Mouse (Mus musculus): ENCODE results near the gene Eif2d.
A peak's percentile ranks its signal among the peaks of the same experiment; 100 is the strongest.

Eif2d gene

DNA sequence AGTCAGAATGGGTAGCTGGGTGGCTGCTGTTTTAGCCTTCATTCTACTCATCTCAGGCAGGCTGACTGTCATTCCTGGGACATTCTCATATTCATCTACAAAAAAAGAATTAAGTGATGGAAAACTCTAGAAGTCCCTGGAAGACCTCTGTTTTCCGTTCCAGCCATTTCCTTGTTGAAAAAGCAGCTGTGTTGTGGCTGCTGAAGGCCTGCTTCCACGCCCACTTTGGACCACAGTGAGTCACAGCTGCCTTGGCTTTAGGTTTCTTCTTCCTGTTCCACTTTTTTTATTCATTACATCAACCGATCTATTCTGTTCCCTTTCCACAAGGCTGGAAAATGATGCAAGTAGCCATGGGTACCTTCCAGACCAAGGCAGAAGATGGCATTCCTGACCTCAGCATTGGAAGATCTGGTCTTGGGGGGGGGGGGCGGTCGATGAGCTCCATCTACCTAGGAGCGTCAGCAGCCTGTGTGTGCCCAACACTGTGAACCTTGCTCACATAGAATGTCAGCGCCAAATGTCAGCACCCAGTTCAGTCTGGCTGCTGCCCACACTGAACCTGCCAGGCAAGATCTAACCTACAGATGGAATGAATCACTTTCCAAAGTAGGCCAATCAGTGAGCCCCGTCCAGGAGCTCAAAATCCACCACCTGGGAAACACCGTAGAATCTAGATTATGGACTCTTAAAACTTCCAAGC is 31.4 kb downstream of the Eif2d start:
- DNase-seq: no peak

DNA sequence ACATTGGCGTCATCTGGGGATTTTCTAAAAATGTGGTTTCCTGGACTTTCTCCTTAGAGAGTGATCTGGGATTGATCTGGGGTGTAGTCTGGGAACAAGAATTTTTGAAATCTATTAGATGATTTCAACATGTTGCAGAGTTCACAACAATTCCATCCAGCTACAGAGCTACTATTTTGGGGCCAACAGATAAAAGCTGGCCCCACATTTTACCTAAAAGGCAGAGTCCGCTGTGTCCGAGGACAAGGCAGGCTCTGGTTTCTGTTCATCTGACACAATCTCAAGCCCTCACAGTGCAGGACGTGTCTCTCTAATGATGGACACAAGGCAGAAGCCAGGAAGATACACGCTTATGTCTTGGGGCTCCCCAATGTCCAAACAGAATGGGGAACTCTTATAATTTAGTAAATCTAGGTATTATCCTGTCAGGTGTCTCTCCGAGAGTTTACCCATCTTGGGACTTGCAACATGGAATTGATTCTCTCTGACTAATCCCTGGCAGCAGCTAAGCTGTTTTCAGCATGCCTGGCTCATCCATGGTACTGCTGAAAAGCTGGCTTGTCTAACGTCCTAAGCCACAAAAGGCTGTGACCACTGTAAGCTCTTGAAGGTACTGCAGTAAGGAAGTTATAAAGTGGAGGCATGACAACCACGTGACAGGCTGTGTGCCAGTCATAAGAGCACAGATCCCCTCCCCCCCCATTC is 32.1 kb downstream of the Eif2d start:
- no peak for DNase-seq

DNA sequence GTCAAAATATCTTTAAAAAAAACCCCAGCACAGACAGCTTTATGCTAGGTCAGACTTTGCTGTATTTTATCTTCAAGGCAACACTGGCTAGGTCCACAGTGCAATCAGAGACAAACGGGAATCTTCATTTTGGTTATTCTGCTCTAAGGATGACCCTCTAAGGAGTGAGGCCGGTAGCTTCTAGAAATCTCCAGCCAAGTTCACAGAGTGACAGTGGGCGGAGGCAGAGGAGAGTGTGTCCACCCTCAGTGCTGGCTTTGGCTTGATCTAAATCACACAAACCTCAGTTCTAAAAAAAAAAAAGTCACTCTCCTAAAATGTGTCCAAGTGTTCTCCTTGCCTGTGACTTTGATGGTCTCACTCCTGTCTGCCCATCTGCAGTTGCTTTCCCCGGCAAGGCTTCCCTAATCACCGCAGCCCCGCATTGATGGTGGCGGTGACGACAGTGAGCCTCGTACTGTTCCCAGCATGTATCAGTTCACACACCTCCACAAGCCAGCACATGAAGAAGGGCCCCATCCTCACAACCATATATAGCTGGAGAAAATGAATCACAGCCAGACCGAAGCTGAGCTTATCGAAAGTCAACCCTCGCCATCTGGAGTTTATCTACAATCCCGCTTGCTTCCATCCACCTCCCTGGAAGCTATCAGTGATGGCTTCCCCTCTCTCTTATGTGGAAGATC is 33.0 kb downstream of the Eif2d start:
- DNase-seq: no peak

DNA sequence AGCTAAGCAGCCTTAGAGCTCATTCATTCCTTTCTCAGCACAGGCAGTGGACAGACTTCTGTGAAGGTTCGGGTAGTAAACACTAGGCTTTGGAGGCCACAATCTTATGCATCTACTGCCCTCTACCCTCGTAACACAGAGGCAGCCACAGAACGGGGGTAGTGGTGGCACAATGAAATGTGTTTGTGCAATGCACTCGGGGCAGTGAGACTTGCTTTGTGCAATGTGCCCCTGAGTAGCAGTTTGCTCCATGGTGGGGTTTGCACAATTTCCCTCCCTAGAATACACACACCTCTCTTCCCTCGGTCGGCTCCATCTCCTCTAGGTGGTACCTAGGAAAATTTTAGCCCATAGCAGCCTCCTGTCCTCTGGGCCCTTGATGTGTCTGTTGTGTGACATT is 34.0 kb downstream of the Eif2d start:
- DNase-seq: no peak

DNA sequence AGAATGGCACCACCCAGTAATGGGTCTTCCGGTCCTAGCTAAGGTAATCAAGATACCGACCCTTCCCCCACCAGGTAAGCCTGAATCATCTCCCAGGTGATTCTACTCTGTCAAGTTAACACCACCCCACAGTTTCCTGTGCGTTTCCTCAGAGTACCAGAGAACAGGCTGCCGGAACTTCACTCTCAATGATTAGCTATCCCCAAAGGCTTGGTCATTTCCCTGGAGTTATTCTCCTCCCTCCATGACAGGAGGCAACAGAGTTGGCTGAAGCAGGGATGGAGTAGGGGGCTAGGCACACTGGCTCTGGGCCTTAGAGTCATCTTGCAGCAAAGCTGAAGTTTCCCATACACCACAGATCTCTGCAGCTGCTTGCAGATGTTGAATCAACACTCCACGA is 34.9 kb downstream of the Eif2d start:
- DNase-seq: no peak

DNA sequence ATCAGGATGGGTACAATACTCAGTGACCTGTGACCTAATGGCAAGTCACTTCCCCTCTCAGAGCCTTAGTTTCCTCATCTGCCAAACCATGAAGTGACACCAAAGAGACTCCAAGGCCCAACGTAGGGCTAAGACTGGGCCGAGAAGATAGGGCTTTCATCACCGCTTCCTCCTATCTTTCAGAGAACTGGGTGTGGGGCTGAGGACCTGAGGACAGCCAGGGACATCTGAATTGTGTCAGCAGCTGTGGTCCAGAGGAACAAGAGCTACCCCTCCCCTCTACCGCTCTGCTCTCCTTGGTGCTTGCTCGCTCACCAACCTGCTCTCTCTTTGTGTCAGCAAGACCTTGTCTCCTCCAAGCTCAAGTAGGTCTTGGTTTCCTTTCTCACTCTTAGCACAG is 35.7 kb downstream of the Eif2d start:
- no peak for DNase-seq

DNA sequence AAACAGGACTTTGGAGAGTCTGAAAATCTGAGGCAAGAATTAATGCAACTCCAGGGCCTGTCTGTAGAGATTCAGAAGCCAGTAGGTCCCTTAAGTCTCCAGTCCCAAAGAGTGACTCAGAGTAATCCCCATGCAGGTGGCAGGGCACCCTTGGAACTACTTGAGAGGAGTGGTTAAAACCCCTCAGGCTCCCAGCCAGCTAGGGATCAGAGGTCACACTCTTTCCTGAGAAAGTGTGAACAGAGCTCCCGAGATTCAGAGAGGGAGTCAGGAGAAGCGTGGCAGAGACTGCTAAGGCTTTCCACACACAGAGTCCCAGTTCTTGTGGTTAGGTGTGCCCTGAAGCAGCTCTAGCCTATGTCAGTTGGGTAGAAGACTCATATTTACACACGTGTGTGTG is 40.8 kb downstream of the Eif2d start:
- DNase-seq: peak; percentile 30

DNA sequence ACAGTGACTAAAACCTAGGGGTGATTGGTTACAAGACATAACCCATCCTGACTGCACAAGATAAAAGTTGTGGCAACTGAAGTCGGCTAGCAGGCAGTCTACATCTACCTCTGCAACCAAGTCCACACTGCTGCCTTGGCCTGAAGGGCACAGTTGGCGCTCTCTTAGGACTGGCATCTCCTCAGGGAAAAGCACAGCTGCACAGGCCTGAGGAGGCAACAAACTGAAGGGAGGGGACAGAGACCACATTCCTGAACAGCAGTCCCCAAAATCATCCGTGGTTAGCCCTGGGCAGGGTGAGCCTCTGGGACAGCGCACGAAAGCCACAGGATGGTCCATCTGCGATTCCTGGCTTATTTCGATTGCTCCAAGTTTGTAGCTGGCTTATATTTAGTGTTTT is 42.7 kb downstream of the Eif2d start:
- no peak for DNase-seq

DNA sequence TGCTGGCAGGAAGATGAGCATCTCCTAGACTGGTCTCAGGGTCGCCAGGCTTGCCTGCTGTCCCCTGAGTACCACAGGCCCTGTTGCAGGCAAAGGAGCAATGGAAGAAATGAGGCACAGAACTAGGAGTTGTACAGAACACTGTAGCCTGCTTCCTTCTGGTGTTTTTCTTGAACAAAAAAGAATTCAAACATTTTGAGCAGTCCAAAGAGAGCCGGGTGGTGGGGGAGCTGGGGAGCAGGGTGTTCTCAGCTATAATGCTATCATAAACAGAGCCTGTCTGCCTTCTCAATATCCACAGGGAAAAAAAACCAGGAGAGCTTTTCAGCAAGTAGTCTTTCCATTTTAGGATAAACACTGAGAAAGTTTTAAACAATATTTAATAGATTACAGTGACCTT is 43.1 kb downstream of the Eif2d start:
- DNase-seq: no peak

DNA sequence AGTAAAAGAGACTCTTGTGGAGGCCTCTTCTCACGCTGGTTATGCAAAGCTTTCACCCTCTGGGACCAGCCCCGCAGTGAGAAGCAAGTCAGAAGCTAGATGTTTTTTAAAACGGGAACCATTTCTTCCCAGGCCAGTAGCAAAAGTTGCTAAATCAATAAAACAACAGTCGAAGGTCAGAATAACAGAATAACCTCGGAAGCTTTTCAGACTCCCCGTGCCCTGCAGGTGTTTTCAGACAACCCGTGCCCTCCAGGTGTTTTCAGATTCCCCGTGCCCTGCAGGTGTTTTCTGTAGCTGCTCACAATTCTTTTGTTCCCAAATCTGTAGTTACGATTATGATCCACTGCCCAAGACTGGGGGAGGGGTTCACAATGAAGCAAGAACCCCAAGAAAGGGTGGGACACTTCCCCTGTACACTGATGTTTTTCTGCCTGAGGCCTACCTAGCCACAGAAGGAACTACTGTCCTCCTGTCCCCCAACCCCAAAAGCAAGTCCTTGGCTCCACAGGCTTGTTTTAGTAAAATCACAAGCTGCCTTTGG is 45.5 kb downstream of the Eif2d start:
- DNase-seq: no peak

DNA sequence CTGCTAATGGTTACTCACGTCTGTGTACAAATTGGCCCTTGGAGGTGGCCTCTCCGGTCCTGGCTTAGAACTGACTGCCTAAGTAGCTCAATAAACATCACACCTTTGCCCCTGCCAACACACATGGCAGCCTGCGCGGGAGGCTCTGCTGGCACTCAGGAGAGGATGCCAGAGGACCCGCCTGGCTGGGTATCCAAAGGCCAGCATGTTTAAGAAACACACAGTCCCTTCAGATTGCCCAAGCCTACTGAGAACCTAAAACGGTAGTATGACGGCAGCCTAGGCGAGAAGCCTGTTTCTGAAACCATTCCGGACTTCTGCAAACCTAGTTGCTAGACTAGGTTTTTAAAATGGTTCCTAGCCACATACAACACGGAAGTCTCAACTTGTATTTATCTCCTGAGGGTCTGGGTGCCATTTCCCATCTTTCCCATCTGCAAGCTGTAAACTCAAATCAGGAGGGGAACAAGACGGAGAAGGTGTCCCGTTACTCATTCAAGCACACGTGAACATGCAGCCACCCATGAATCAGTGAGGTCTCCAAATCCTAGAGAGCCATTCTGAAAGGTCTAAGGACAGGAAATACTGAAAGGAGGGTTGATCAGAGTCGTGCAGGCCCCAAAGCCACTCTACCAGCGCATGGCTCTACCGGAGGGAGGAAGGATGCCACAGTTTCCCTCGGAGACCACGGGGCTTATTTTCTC is 46.3 kb downstream of the Eif2d start:
- DNase-seq: peak; percentile 49

DNA sequence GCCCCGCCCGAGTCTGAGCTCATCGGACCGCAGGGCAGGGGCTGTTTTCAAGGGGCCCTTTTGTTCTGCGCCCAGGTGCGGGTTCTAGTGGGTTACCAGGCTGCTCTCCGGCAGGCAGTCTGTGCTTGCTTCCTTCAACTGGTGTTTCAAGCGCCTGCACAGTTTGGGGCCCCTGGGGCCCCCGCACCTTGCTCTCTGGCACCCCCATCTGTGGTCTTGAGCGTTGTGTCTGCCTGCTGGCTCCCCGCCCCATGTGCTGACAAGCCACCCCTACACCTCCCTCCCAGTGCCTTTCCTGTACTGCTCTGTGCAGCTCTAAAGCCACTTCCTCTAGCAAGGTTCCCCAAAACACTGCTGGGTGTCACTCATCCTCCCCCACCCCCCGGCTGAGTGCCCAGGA is 47.0 kb downstream of the Eif2d start:
- peak; percentile 27 for DNase-seq

DNA sequence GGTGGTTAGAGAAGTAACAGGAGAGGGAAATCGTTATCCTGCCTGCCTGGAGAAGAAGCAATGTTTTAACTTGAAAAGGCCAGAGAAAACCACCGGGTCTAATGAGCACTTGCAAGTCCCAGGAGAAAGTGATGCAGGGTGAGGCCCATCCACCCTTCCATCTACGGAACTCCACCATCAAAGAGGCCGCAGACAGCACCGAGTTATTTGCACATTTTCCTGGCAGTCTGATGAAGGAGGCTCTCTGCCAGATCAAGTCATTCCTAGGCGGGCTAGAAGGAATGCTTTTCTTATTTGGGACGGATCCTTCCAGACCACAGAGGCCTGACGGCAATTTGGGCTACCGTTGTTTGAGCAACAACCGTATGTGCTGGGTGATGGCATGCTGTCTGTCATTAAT is 47.6 kb downstream of the Eif2d start:
- DNase-seq: no peak

DNA sequence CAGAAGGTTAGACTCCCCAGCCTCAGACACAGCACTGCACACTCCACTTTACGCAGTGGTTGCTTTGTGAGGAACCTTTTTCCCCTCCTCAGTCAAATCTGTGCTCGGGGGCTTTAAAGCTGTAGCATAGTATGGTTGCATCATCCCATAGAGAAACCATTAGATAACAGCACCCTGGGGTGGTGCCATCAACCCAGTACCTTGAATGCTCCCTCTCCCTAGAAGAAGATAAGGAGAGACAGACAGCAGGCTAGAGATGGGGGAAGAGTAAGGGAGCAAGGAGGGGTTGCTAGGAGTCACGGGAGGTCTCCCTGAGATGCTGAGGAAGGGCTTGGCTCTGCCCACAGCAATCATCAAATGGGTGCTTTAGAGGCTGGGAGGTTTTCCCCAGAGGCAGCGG is 48.4 kb downstream of the Eif2d start:
- no peak for DNase-seq

DNA sequence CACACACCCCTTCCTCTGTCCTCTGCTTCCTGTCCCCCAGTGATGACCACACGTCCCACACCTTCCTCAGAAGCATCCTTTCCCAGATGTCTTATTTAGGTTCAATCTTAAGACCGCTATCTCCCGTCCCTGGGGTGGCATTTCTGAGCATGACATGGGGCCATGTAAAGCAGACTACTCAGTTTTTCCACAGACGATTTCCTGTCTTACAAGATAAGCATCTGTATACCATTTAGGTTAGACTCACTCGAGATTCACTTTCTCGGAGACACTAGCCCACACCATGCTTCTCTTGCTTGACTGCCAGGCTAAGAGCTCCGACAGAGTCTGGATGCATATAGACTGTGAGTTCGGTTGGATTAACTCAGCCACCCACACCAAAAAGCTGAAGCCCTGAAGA is 51.5 kb downstream of the Eif2d start:
- no peak for DNase-seq

DNA sequence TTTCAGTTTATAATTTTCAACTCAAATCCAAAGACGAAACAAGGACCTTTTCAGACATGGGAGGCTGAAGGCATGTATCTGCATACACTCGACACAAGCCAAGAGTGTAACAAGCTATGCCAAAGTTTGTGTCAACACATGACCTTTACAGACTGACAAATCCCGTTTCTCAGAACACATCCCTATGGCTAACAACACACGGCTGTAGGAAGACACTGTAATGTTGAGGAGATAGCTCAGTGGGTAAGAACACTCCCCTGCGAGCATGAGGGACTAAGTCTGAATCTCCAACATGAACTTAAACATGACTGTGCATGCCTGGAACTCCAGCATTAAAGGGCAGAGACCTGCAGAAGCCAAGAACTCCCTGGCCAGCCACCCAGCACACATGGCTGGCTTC is 53.4 kb downstream of the Eif2d start:
- no peak for DNase-seq

DNA sequence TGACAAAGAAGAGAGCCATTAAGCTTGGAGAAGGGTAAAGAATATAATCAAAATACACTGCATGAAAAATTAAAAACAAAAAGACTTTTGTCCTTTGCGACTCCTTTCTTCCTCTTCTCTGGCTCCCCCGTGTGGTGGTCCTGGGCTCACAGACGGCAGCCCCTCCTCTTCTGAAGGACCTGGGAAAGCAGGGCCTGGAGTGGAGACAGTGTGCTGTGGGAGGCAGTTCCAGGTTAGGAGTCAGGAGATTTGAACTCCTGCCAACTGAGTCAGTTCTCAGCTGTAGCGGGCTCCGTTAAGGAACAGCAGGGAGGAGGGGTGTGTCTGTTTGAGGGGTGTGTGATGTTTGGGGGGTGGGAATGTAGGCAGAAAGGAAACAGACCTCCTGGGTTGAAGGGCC is 54.5 kb downstream of the Eif2d start:
- peak; percentile 27 for DNase-seq

DNA sequence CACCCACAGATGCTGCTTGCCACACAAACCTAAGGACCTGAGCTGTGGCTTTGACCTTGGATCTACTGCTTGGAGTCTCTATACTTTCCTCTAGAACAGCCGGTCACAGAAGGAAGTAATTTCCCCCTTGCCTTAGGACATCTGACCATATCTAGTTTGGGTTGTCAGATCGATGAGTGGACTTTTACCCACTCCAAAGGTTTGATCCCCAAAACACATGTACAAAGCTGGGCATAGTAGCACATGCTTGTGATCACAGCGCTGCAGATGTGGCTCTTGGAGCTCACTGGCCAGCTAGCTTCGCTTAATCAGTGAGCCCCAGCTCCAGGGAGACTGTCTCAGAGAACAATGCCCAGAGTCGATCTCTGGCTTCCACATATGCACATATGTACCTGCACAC is 55.1 kb downstream of the Eif2d start:
- no peak for DNase-seq

DNA sequence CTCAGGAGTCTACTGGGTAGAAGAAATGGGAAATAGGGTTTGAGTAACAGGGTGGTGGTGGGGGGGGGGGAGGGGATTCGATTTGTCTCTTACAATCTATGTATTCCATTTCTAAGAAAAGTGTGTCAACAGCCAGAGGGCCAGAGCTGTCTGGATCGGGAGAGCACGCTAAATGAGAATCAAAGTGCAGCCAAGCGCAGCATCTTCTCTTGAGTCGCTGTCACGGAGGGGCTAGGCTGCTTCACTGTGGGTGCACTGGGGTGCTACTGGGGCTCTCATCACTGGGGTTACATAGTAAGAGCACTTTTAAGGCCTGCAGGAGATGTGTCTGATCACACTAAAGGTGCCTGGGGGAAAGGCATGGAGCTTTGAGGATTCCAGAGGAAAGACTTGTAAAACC is 55.8 kb downstream of the Eif2d start:
- no peak for DNase-seq

DNA sequence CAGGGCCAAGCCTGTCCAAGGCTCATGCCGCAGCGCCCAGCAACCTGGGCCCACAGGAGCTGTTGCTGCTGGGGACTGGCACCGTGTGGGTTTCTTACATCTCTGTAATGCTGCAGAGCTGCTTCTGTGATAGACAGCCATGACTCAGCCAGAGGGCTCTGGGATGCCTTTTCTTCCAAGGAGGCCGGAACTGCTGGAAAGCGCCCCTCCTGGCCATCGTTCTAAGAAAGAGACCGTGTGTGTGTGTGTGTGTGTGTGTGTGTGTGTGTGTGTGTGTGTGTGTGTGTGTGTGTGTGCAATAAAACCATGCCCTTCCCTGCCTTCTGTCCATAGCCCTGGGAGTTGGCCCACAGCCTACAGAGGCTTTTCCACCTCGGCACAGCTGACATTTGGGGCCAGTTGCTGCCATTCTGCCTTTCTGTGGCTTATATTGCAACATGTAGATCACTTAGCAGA is 57.0 kb downstream of the Eif2d start:
- no peak for DNase-seq

DNA sequence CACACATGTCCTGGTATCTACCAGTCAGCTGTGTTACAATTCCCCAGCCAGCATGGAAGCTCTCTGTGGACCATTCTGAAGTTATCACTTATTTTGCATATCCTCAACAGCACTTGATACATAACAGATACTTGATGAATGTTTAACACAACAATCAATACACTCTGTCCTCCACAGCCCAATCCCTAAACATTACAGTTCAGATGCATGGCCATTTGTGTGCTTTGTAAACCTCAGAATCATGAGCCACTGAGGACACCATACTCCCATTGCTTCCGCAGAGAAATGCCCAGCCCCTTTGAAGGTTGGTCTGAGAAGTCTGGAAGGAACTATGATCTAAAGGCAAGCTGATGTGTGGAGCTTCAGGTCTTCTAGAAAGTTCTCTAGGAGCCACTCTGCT is 58.7 kb downstream of the Eif2d start:
- no peak for DNase-seq

DNA sequence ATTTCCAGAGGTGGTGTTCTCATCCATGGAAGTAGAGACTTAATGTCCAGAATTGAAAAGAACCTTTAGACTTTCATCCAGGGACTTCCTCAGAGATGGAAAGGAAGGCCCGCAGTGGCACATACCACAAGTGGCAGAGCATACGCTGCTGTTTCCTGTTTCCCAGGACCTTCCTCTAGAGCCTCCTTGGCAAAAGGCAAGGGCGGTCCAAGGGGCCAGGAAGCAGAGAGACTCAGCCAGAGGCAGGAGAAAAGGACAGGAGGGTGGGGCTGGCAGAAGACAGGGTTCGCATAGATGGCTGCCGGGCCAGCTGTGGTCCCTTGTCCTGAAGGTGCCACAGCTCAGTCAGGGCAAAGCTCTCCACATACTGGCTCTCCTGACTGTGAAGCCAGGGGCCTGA is 60.0 kb downstream of the Eif2d start:
- no peak for DNase-seq

DNA sequence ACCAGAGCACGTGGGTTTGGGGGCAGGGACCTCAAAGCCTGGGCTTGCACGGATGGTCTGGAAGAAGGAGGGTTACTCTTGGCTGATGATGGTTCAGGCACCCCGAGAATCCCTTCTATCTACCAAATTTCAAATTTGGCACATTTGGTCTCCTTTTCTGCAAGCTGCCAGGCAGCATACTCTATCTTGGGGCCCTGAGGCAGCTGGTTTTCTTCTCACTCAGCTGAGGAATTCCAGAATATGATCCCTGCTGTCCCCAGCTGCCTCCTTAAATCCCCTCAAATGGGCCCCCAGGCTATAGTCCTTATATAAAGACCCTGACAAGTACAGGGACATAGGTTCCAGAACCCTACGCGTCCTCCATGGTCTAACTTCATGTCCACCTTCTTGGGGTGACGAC is 60.4 kb downstream of the Eif2d start:
- DNase-seq: no peak

All from kidney, adult 11 months (tissue).